Mouse (Mus musculus) retina, postnatal 7 days (tissue): Measurements from ENCODE around the gene Fahd2a.

Experiments
- DNase-seq: peaks from one replicate; pipeline ENCODE4 v3.0.0-alpha.2; 2012; ENCODE audit warnings: low read depth, low spot score

Fahd2a gene

DNA sequence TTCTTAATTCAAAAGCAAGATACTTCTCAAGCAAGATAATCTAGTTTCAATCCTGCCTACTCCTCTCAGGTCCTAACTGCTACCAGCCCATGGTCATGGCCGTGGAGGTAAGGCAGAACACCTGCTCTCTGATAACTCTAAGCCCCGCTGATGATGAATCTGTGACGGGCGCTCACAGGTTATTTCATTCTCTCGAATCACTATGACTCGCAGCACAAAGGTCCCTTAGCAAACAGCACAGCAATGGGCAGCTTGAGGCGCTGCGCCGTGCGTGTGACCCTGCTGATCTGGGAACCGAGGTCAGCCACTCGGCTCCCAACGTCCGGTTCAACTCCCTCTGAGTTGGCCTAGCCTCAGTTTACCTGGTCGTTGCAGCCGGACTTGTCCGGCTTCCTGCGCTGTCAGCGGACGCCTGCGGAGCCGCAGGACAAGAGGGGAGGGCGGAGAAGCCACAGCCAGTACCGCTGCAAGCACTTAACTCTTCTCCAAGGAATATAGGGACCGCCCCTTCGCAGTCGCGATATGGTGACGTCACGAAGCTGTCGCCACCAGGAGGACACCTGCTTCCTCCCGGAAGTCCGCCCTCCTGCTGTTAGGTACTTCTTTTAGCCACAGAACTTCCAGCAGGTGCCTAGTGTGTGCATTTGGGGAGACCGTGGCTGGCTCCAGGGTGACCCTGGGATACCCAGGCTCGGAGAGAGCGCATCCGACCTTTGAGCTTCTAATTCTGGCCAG, at the start of gene Fahd2a:
Gene Fahd2a (minus strand): TSS at position 511 of the 735 bp plus-strand sequence.
- peak; percentile 84 for DNase-seq

DNA sequence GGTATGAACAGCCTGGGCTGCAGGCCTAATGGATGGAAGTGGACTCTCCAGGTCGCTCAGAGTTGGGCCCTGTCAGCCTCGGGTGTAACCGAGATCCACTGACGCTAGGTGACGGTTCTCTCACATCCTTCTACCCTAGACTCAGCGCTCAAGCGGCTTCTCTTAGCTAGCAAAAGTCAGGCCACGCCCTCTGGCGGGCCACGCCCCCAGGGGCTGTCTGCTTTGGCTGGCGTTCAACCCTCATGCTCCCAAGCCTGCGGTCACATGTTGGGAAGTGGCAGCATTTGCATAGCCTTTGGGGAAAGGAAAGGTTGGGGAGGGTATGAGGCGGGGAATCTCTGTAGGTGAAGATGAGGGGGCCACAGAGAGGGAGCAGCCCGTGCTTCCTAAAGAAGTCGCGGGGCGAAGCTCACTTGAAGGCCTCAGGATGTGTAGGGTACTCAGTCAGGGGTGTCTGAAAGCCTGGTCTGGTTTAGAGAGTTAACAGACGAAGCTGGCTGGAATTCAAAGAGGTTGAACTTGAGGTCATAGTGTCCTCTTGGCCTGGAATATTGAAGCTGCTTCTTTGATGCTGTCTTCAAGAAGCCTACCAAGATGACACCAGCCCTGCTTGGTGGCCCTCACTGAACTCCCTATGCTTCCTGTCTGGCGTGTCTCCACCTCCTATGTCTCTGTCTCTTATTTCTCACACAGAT, 40.3 kb upstream of the Fahd2a start:
- peak; percentile 34 for DNase-seq

- DNase-seq, result no peak
These were observed 38.6 kb upstream of the Fahd2a start for GRCm38 (mm10) chr2:127483001-127483400.

- no peak for DNase-seq
These were observed 38.2 kb upstream of the Fahd2a start for GRCm38 (mm10) chr2:127482533-127482911.

DNA sequence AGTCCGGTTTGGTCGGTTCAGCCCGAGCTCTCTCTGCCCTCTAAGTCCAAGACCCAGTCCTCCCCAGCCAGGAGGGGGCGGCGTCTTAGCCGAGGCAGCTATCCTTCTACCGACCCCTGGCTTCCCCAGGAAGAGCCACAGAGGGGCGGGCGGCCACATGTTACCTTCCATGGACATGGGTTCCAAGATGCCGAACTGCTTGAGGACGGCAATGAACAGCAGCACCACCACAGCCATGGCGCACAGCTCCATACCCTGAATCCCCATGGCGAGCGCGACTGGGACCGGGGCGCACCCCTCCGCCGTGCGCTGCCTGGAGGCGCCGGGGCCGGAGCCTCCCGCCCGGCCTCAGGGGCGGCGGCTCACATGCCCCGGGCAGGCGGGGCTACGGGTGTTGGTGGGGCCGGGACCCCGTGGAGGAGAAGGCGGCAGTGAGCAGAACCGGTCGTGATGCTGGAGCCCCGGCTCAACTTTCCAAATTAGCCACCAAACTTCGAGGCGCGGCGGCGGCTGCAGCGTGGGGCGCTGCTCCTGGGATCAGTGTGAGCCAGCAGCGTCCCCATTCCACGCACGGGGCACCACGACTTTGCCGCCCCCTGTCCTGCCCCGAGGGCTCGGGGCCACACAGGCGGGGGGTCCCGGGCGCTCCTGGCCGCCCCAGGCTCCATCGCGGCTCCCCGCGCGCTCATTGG, 37.6 kb upstream of the Fahd2a start:
- no peak for DNase-seq

GRCm38 (mm10) chr2:127479763-127480162, 35.4 kb upstream of the Fahd2a start:
- no peak for DNase-seq

- no peak for DNase-seq
These were observed 34.8 kb upstream of the Fahd2a start for GRCm38 (mm10) chr2:127479210-127479609.

GRCm38 (mm10) chr2:127472279-127472678, 27.9 kb upstream of the Fahd2a start:
- no peak for DNase-seq

DNA sequence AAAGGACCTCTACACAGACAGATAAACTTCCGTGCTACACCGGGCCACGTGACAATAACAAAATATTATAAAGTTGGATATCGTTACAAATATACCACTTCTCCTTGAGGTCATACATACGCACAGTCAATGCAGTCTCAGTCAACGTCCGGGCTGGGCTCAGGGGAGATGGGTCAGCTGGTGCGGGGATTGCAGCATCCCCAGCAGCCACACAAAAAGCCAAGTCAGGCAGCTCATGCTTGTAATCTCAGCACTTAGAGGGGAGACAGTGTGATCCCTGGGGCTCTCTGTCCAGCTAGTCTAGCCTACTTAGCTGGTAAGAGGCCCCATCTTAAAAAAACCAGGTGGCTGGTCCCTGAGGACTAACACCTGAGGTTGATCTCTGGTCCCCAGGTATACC, 26.9 kb upstream of the Fahd2a start:
- no peak for DNase-seq

DNA sequence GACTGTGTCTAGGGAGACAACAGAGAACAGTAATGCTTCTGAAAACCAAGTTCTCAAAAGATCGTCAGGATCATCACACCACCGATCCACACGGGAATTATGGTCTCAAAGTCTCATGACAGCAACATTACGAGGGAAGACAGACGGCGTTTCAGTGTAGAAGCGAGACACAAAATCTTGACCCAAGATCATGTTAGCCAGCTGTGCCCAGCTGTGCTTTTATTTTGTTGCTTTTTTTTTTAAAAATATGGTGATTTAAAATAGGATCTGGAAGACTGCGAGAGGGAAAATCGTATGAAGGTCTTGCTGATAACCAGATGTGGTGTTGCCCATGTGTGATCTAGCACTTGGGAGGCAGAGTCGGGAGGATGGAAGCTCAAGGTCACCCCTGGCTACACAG, 26.3 kb upstream of the Fahd2a start:
- DNase-seq, result no peak

GRCm38 (mm10) chr2:127470183-127470582, 25.8 kb upstream of the Fahd2a start:
- no peak for DNase-seq

DNA sequence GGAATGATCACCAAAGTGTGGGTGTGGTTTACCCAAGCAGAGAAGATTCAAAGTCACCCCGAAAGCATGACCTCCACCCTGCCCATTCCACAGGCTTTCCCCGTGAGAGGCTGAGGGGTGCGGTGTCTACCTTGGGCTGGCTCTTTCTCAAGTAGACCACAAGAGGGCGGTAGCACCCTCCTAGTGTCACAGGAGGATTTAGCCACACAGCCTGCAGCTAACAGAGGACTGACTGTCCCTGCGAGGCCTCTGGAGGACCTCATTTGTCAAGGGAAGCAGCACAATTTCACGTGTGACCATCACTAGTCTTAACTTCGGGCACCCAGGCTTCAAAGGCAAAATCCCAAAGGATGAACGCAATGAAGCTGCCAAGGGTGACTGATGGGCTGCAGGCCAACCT, 17.9 kb upstream of the Fahd2a start:
- DNase-seq, result peak; percentile 64

GRCm38 (mm10) chr2:127461351-127461750, 17.0 kb upstream of the Fahd2a start:
- no peak for DNase-seq

GRCm38 (mm10) chr2:127459341-127459740, 15.0 kb upstream of the Fahd2a start:
- DNase-seq, result no peak

GRCm38 (mm10) chr2:127453764-127454163, 9.4 kb upstream of the Fahd2a start:
- DNase-seq, result peak; percentile 74

- no peak for DNase-seq
These were observed 8.8 kb upstream of the Fahd2a start for GRCm38 (mm10) chr2:127453141-127453540.

- DNase-seq, result no peak
These were observed 7.4 kb upstream of the Fahd2a start for GRCm38 (mm10) chr2:127451748-127452147.

DNA sequence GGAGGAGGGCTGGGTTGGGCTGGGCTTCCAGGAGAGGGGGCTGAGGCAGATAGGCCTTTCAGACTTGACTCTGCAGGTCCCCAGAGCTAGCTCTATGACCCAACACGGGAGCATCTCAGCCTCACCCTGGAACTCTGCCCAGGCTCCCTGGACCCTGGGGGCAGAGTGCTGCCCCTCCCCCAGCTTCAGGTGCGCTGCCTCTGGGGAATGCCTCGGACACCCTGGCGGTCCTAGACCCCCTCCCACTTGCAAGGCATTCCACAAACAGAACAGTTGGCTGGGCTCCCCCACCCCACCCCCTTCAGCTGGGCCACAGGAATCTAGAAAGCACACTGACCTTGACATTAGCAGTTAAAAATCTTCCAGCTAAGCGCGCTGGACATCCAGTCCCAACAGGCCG, 5.3 kb upstream of the Fahd2a start:
- no peak for DNase-seq

- no peak for DNase-seq
These were observed 2.5 kb upstream of the Fahd2a start for GRCm38 (mm10) chr2:127446847-127447246.

DNA sequence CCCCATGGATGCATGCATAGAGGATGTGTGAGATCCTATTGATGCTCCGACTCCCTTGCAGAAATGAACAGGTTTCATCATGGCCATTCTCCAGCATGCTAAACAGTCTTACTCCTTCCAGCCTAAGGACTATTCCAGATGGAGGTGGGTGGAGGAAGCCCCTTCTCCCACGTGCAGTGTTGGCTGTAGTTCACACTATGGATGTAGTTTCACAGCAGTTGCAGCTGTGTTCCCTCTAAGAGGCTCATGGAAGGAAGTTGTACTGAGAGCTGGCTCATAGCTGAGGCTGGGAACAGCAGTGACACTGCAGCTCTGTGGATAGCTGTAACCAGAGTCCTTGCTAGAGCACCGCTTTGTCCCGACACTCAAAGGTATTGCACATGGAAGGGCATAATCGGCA, 6.7 kb downstream of the Fahd2a start:
- no peak for DNase-seq

GRCm38 (mm10) chr2:127435554-127435953, 8.8 kb downstream of the Fahd2a start:
- no peak for DNase-seq

DNA sequence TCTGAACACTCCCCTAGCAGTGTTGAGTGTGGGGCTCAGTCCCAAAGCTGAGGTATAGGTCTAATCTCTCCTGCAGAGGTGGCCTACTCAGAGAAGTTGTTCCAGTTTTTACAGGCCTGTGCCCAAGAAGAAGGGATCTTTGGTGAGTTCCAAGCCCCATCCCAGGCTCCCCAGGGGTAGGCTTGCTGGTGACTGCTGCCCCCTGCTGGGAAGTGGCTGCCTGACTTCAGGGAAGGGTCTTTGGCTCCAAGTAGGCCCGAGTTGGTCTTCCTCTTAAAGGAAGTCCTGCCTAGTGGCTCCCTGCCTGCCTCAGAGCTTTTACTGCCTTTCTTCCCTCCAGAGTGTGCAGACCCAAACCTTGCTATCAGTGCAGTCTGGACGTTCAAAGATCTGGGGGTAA, 9.2 kb downstream of the Fahd2a start:
- no peak for DNase-seq
